Mouse (Mus musculus) liver, adult 2 months (tissue): Measurements from ENCODE around the gene Ankfy1. TPM values are rescaled to one million over a fixed set of nuclear protein-coding genes. Genes with fewer than 3 reads are reported as not detected.

ENCODE experiments used
- DNase-seq: peaks from one replicate; pipeline ENCODE4 v3.0.0-alpha.2; 2011; ENCODE audit warnings: low read depth, low spot score; ENCODE audit errors: extremely low read depth
- H3K27ac ChIP-seq: fragments of 200-500 bp; replicated peaks from 2 replicates; pipeline ENCODE4 v1.5.1; 2012; ENCODE audit warnings: low read depth, mild to moderate bottlenecking, control low read depth, inconsistent platforms, low read length; ENCODE audit not compliant: insufficient read depth
- H3K27me3 ChIP-seq: fragments of 200-500 bp; 2 replicates; pipeline ENCODE4 v1.6.1; 2012; ENCODE audit warnings: mild to moderate bottlenecking, moderate library complexity, low read length, inconsistent platforms; ENCODE audit not compliant: control insufficient read depth, insufficient read depth
- H3K36me3 ChIP-seq: fragments of 200-500 bp; 2 replicates; pipeline ENCODE4 v1.6.1; 2012; ENCODE audit warnings: low read length, inconsistent platforms; ENCODE audit not compliant: control insufficient read depth, insufficient read depth
- H3K4me1 ChIP-seq: fragments of 200-500 bp; 2 replicates; pipeline ENCODE4 v1.6.1; 2011; ENCODE audit warnings: low read length; ENCODE audit not compliant: control insufficient read depth, insufficient read depth
- H3K4me3 ChIP-seq: fragments of 200-500 bp; 2 replicates; pipeline ENCODE4 v1.5.1; 2011; ENCODE audit warnings: low read depth, mild to moderate bottlenecking, control low read depth, low read length, moderate library complexity; ENCODE audit not compliant: insufficient read depth
- H3K79me2 ChIP-seq: fragments of 200-500 bp; 2 replicates; pipeline ENCODE4 v1.6.1; 2012; ENCODE audit warnings: inconsistent platforms, mild to moderate bottlenecking, low read length, moderate library complexity; ENCODE audit not compliant: control insufficient read depth, insufficient read depth
- H3K9ac ChIP-seq: fragments of 200-500 bp; 2 replicates; pipeline ENCODE4 v1.6.1; 2012; ENCODE audit warnings: low read depth, mild to moderate bottlenecking, control low read depth, inconsistent platforms, low read length
- CTCF ChIP-seq: fragments of 200-500 bp; IDR thresholded peaks from 2 replicates; pipeline ENCODE4 v1.5.1; 2011; ENCODE audit warnings: low read depth, low read length, control low read depth
- POLR2A ChIP-seq: fragments of 200-500 bp; IDR thresholded peaks from 2 replicates; pipeline ENCODE4 v1.6.1; 2011; ENCODE audit warnings: low read length, control low read depth; ENCODE audit not compliant: insufficient read depth; ENCODE audit errors: extremely low read depth
- WGBS: fragments of 180-500 bp; shearing (Covaris S2); methylation state at CpG from one replicate; pipeline ENCODE4 v1.1.7; 2018; 5-methylcytosine and 5-hydroxymethylcytosine counted together
- polyA plus RNA-seq: library from polyadenylated mRNA; depleted of rRNA; stranded (reverse); fragments of >200 nt; gene quantifications from 2 replicates; pipeline ENCODE4 v1.2.3, GENCODE M21; 2012
- total RNA-seq: library from RNA; depleted of rRNA; stranded (reverse); fragments of >200 nt; gene quantifications from 2 replicates; pipeline ENCODE4 v1.2.3, GENCODE M21; 2014

Ankfy1 gene
- total and polyA plus RNA-seq, 2 experiments = 12.3 to 20.7 TPM

DNA sequence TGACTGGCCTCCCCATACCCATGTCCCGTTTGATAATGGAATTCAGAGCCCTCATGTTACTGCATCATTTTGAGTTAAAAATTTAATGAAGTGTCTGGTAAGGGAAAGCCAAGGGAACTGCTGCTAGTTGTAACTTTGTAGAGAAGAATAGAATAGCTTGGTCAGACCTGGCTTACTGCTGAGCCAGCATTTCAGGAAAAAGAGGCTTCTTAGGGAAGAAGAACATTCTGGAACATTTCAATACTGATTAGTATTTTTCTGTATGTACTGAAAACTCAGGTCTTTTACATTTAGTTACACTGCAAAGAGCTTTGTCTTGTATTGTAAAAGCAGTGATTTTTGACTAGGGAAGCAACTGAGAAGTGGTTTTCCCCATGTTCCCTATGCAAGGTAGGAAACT lies 71.0 kb downstream of the Ankfy1 start:
- no peak overlapping the region for H3K4me3 ChIP-seq
- H3K4me1 ChIP-seq = no peaks in the 10 kb centered on the region
- H3K27ac ChIP-seq = no peak overlapping the region
- peaks cover 71% of the 10 kb centered on the region for H3K36me3 ChIP-seq
- H3K9ac ChIP-seq = no peak overlapping the region
- no peak for DNase-seq
- H3K79me2 ChIP-seq = no peaks in the 10 kb centered on the region
- no peak for TF ChIP-seq POLR2A
- no peak for TF ChIP-seq CTCF
- no peaks in the 10 kb centered on the region for H3K27me3 ChIP-seq
- 90% methylated on average over 1 of the region's 1 CpGs for WGBS

DNA sequence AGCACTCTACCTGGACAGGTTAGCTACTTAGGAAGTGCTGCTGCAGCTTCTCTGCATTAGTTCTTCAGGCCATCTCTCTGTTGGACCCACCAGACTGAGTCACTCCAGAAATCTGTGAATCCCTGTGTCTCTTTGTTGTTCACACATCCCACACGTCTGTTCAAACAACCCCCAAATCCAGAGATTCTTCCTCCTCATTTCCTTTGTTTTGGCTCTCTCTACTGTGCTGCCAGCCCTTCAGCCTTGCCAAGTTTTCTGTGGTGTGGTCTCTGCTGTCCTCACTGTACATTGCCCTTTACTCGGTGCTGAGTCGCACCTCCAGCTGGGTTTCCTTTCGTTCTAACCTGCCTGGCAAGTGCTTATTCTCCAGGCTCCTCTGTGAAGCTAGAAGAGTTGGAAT lies 74.5 kb downstream of the Ankfy1 start:
- TF ChIP-seq POLR2A (no peak), CTCF (no peak)
- Histone ChIP-seq H3K4me1 (no peaks in the 10 kb centered on the region), H3K27ac (no peak overlapping the region), H3K9ac (no peak overlapping the region), H3K4me3 (no peak overlapping the region), H3K36me3 (peaks cover 54% of the 10 kb centered on the region), H3K27me3 (no peaks in the 10 kb centered on the region), H3K79me2 (no peaks in the 10 kb centered on the region)
- no peak for DNase-seq
- 53% methylated on average over 4 of the region's 4 CpGs for WGBS

- H3K27ac ChIP-seq = no peak overlapping the region
- no peak for TF ChIP-seq CTCF
- TF ChIP-seq POLR2A = no peak
- H3K4me1 ChIP-seq = no peaks in the 10 kb centered on the region
- WGBS = 95% methylated on average over 8 of the region's 8 CpGs
- no peak for DNase-seq
- peaks cover 25% of the 10 kb centered on the region for H3K36me3 ChIP-seq
- H3K79me2 ChIP-seq = no peaks in the 10 kb centered on the region
- H3K4me3 ChIP-seq = no peak overlapping the region
- H3K9ac ChIP-seq = no peak overlapping the region
- H3K27me3 ChIP-seq = no peaks in the 10 kb centered on the region
These were observed 77.9 kb downstream of the Ankfy1 start for GRCm38 (mm10) chr11:72767716-72768115.

DNA sequence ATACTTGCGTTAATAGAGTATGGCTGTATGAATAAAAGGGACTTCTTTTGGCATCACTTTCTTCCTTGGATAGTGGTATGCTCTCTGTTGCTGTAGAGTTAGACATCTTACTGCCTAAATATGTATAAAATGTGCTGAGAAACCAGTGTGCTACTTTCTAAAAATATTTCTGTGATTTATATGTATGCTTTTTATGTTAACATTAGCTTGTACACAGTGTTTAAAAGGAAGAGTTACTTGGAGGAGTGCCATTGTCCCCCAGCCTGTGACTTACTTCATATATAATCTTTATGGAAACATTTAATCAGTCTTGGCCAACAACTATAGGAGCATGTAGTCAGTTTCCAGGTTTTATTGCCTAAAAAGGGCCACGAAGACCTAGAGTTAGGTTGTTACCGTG lies 79.3 kb downstream of the Ankfy1 start:
- no peak overlapping the region for H3K27ac ChIP-seq
- H3K79me2 ChIP-seq = no peaks in the 10 kb centered on the region
- no peaks in the 10 kb centered on the region for H3K27me3 ChIP-seq
- no peak for TF ChIP-seq POLR2A
- no peak for TF ChIP-seq CTCF
- H3K36me3 ChIP-seq = peaks cover 15% of the 10 kb centered on the region
- no peak overlapping the region for H3K9ac ChIP-seq
- WGBS = 92% methylated on average over 3 of the region's 3 CpGs
- H3K4me1 ChIP-seq = no peaks in the 10 kb centered on the region
- DNase-seq = no peak
- no peak overlapping the region for H3K4me3 ChIP-seq

DNA sequence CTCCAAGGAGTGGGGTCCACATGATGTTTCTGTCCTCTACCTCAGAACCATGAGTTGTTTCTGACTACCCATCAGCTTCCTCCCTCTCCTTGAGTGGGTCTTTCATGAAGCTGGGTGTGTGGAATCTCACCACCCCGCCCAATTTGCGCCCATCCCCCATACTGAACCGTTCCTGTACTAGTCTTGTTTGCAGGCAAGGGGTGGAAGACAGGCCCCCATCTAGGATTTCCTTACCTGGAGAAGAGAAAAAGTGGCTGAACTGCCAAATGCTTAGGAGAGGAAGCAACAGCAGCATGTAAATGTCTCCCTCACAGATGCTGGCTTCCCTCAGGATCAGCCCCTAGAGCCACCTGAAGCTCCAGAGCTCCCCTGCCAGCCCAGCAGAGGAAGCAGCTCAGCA lies 80.5 kb downstream of the Ankfy1 start:
- H3K4me3 ChIP-seq = no peak overlapping the region

GRCm38 (mm10) chr11:72770816-72771215 lies 81.0 kb downstream of the Ankfy1 start:
- no peak overlapping the region for H3K9ac ChIP-seq
- no peaks in the 10 kb centered on the region for H3K79me2 ChIP-seq
- no peak for DNase-seq
- no peak overlapping the region for H3K4me3 ChIP-seq
- WGBS = 90% methylated on average over 5 of the region's 5 CpGs
- peaks cover 10% of the 10 kb centered on the region for H3K36me3 ChIP-seq
- no peaks in the 10 kb centered on the region for H3K4me1 ChIP-seq
- no peak overlapping the region for H3K27ac ChIP-seq
- TF ChIP-seq CTCF = no peak
- no peak for TF ChIP-seq POLR2A
- H3K27me3 ChIP-seq = no peaks in the 10 kb centered on the region

More for the DNA sequence above, 80.5 kb downstream of the Ankfy1 start:
- Histone ChIP-seq H3K36me3 (peaks cover 10% of the 10 kb centered on the region), H3K79me2 (no peaks in the 10 kb centered on the region), H3K9ac (no peak overlapping the region), H3K4me1 (no peaks in the 10 kb centered on the region), H3K27me3 (no peaks in the 10 kb centered on the region), H3K27ac (no peak overlapping the region)
- WGBS = 88% methylated on average over 3 of the region's 3 CpGs
- DNase-seq = no peak
- TF ChIP-seq POLR2A (no peak), CTCF (no peak)
